Mouse (Mus musculus) ES-E14 (cell line): ENCODE measurements around the gene Klf4. TPM values are rescaled to one million over a fixed set of nuclear protein-coding genes. Genes with fewer than 3 reads are reported as not detected.

ENCODE experiments used
- DNase-seq: peaks from one replicate; pipeline ENCODE4 v3.0.0-alpha.2; 2013; ENCODE audit warnings: low read depth, low spot score
- H3K27ac ChIP-seq: 2 replicates; pipeline ENCODE4 v1.5.1; 2012; ENCODE audit warnings: low read depth, mild to moderate bottlenecking, low read length, moderate library complexity, mixed read lengths; ENCODE audit not compliant: poor library complexity, insufficient read depth, severe bottlenecking
- H3K36me3 ChIP-seq: 2 replicates; pipeline ENCODE4 v1.6.1; 2012; ENCODE audit warnings: mild to moderate bottlenecking, low read length, moderate library complexity, mixed read lengths; ENCODE audit not compliant: control insufficient read depth, poor library complexity, insufficient read depth, severe bottlenecking
- H3K4me1 ChIP-seq, 2 experiments: fragments of 150-350 bp in 1 of 2; sonication (generic) in 1 of 2; 2 replicates each; pipeline ENCODE4 v1.6.1; 2012; ENCODE audit warnings: low read length in 2 of 2, mild to moderate bottlenecking in 1 of 2, mixed read lengths in 1 of 2; ENCODE audit not compliant: control insufficient read depth in 2 of 2, insufficient read depth in 2 of 2, poor library complexity in 1 of 2
- H3K4me3 ChIP-seq, 2 experiments: fragments of 150-350 bp in 1 of 2; sonication (generic) in 1 of 2; 2 replicates each; pipeline ENCODE4 v1.5.1; 2012; ENCODE audit warnings: low read length in 2 of 2, low read depth in 1 of 2, mild to moderate bottlenecking in 1 of 2, mixed read lengths in 1 of 2; ENCODE audit not compliant: insufficient read depth in 1 of 2, poor library complexity in 1 of 2, severe bottlenecking in 1 of 2
- H3K9ac ChIP-seq: 2 replicates; pipeline ENCODE4 v1.6.1; 2012; ENCODE audit warnings: low read depth, mild to moderate bottlenecking, low read length, mixed read lengths; ENCODE audit not compliant: poor library complexity, insufficient read depth, severe bottlenecking
- H3K9me3 ChIP-seq: fragments of 150-350 bp; sonication (generic); 2 replicates; pipeline ENCODE4 v1.6.1; 2012; ENCODE audit warnings: low read depth, mild to moderate bottlenecking, low read length; ENCODE audit not compliant: control insufficient read depth, insufficient read depth
- CHD2 ChIP-seq: IDR thresholded peaks from 2 replicates; pipeline ENCODE4 v1.6.1; 2014; ENCODE audit warnings: mild to moderate bottlenecking, low read depth, low read length, inconsistent platforms
- HCFC1 ChIP-seq: IDR thresholded peaks from 2 replicates; pipeline ENCODE4 v1.6.1; 2012; ENCODE audit warnings: low read length, inconsistent platforms, borderline replicate concordance; ENCODE audit not compliant: insufficient read depth
- MAFK ChIP-seq: IDR thresholded peaks from 2 replicates; pipeline ENCODE4 v1.6.1; 2014; ENCODE audit warnings: mild to moderate bottlenecking, low read depth, low read length, inconsistent platforms; ENCODE audit not compliant: insufficient read depth
- ZC3H11A ChIP-seq: IDR thresholded peaks from 2 replicates; pipeline ENCODE4 v1.6.1; 2012; ENCODE audit warnings: low read depth, mild to moderate bottlenecking, inconsistent platforms, low read length, borderline replicate concordance
- ZNF384 ChIP-seq: IDR thresholded peaks from 2 replicates; pipeline ENCODE4 v1.6.1; 2012; ENCODE audit warnings: low read depth, low read length, inconsistent platforms
- in situ Hi-C, 2 experiments: fragments of 600-800 bp; cut with MboI; formaldehyde crosslinking; loops; one replicate each; pipeline ENCODE4 v1.15.1; 2025; ENCODE audit warnings: low sequenced_read_pairs in 2 of 2, inconsistent platforms in 1 of 2; ENCODE audit not compliant: unreplicated experiment in 2 of 2
- total RNA-seq: library from RNA; depleted of rRNA; stranded (reverse); fragments of 300-350 nt; gene quantifications from 2 replicates; pipeline ENCODE4 v1.2.3, GENCODE M21; 2012; rRNA removed

Gene Klf4
- total RNA-seq: 55.6 and 98.4 TPM in 2 replicates

DNA sequence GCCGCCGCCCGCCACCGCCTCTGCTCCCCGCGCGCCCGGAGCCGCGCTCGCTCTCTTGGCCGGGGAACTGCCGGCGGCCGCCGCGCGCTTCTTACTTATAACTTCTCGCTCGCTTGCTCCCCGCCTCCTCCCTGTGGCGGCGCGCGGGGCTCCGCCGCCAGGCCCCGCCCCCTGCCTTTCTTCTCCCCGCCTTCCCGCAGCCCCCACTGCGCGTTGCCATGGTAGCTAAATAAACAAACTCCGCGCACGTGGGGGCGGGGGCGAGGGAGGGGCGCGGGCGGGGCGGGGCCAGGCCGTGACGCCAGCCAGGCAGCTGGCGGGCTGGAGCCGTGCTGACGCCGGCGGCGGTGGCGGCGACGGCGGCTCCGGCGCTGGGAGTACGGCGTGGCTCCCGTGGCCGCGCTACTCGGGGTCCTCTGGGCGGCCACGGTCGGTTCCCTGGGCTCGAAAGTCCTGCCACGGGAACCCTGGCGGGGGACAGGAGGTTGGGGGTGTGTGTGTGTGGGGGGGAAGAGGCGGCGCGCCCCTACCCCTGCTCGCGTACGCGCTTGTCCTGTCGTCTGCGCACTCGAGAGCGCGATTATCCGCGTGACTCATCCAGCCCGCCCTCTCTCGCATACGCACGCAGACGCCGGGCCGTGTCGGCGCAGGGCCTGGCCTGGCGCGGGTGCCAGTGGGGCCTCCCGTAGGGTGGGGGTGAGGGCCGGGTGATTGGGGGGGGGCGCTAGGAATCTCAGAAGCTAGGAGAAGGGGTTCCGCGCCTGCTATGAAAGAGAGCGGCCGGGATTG is at the start of gene Klf4:
Gene Klf4 (minus strand): TSS at position 60 of the 789 bp plus-strand sequence.
- peak within 1 kb of the TSS; percentile 95 for H3K27ac ChIP-seq
- H3K9me3 ChIP-seq: no peaks in the 10 kb centered on the region
- TF ChIP-seq CHD2 (no peak), ZNF384 (no peak), MAFK (no peak), ZC3H11A (no peak), HCFC1 (no peak)
- in situ Hi-C loops: no loop called here
- H3K4me3 ChIP-seq: peak within 1 kb of the TSS; percentile 96
- H3K36me3 ChIP-seq: peaks cover 23% of the 10 kb centered on the region
- peak; percentile 87 for DNase-seq
- peak within 1 kb of the TSS; percentile 97 for H3K9ac ChIP-seq
- peaks cover 0 to 4% of the 10 kb centered on the region in 2 experiments; a peak in 1 of 4 replicates for H3K4me1 ChIP-seq

DNA sequence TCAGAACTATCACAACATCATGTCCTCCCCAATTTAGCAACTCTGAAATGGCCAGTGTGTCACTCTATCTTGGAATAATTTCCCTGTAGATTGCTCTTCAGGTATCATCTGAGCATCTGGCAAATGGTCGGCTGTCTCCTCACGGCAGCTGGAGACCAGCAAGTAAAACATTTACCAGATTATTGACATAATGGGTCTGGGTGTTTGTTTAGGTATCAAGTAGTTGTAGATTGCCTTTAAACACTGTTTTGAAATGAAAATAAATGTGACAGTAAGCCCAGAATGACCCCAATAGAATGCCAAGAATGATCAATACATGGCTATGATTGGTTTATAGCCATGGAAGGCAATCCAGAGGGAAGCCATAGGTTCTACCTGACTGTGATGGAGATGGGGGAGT is 39.2 kb upstream of the Klf4 start:
- H3K36me3 ChIP-seq: no peaks in the 10 kb centered on the region
- H3K9ac ChIP-seq: no peak overlapping the region
- DNase-seq: no peak
- H3K4me1 ChIP-seq: no peaks in the 10 kb centered on the region
- no peak overlapping the region for H3K27ac ChIP-seq
- no peak overlapping the region for H3K4me3 ChIP-seq
- in situ Hi-C loops: no loop called here
- no peak for TF ChIP-seq ZC3H11A
- no peak for TF ChIP-seq ZNF384
- no peak for TF ChIP-seq HCFC1
- no peak for TF ChIP-seq MAFK
- no peak for TF ChIP-seq CHD2
- H3K9me3 ChIP-seq: no peaks in the 10 kb centered on the region

DNA sequence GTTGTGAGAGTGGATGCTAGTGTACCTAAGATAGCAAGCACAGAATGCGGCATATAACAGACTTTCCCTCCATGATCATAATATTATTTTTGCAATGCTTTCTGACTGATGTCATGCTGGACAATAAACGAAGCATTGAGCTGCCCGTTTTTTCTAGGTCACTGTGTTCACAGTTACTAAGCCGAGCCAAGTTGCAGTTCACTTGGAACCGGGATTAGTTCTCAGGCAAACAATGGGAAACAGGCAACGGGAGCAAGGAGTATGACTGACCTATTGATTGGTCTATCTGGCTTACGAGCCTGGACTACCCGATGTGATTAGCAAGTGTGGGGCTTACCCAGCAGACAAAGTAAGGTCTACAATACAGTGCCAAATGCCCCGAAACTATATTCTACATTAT is 35.7 kb upstream of the Klf4 start:
- in situ Hi-C loops: no loop called here
- no peak overlapping the region for H3K4me3 ChIP-seq
- H3K9me3 ChIP-seq: no peaks in the 10 kb centered on the region
- no peak overlapping the region for H3K9ac ChIP-seq
- H3K4me1 ChIP-seq: no peaks in the 10 kb centered on the region
- H3K27ac ChIP-seq: no peak overlapping the region
- no peak for DNase-seq
- no peaks in the 10 kb centered on the region for H3K36me3 ChIP-seq
- no peak for TF ChIP-seq ZC3H11A
- no peak for TF ChIP-seq HCFC1
- no peak for TF ChIP-seq MAFK
- TF ChIP-seq CHD2: no peak
- no peak for TF ChIP-seq ZNF384

DNA sequence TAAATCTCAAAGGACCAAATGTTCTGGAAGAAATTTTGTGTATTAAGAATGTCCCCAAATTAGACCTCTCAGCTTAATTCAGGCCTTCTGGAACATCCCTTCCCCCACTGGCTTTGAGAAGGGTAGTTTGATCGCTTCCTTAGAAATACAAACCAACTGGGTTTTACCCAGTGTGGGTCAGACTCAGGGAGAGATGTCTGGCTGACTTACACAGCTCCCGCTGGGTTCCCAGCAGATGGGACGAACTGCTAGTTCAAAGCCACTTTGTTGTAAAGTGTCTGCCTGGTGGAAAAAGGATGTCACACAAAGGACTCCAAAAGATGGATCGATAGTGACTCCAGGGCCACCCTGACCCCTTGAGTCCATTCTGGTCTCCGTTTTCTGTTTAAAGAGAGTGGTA is 35.3 kb upstream of the Klf4 start:
- no peak overlapping the region for H3K9ac ChIP-seq
- H3K4me1 ChIP-seq: no peaks in the 10 kb centered on the region
- H3K9me3 ChIP-seq: no peaks in the 10 kb centered on the region
- TF ChIP-seq ZNF384: no peak
- no peak for TF ChIP-seq ZC3H11A
- H3K27ac ChIP-seq: no peak overlapping the region
- no peaks in the 10 kb centered on the region for H3K36me3 ChIP-seq
- no peak overlapping the region for H3K4me3 ChIP-seq
- no peak for DNase-seq
- in situ Hi-C loops: no loop called here

DNA sequence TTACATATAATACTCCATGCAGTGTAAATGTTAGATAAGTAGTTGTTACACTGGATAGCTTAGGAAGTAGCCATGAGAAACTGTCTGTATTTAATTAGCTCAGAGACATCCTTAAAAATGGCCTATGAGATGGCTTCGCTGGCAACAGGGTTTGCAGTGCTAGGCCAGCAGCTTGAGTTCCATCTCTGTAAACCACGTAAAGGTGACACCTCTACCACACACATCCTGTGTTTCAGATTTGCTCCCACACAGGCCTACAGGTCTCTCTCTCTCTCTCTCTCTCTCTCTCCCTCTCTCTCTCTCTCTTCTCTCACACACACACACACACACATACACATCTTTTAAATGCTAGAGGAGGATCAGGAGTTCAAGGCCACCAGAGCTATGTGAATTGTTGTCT is 32.1 kb upstream of the Klf4 start:
- Histone ChIP-seq H3K4me1 (no peaks in the 10 kb centered on the region), H3K4me3 (no peak overlapping the region), H3K9ac (no peak overlapping the region), H3K27ac (no peak overlapping the region), H3K36me3 (no peaks in the 10 kb centered on the region), H3K9me3 (no peaks in the 10 kb centered on the region)
- in situ Hi-C loops: no loop called here
- no peak for TF ChIP-seq HCFC1
- no peak for TF ChIP-seq MAFK
- no peak for TF ChIP-seq ZC3H11A
- TF ChIP-seq CHD2: no peak
- TF ChIP-seq ZNF384: no peak
- DNase-seq: no peak
